Mouse (Mus musculus): Measurements from ENCODE around the gene Zfp423. TPM values are rescaled to one million over a fixed set of nuclear protein-coding genes. Genes with fewer than 3 reads are reported as not detected.

The Zfp423 gene
- total RNA-seq, 2 experiments from 2014 or later = 0.18 TPM; not detected in 1

GRCm38 (mm10) chr8:87753636-87754035 lies 205.8 kb downstream of the Zfp423 start:
- no peak for ATAC-seq (ENCODE audit: poor library complexity, severe bottlenecking)

GRCm38 (mm10) chr8:87753148-87753547 lies 206.2 kb downstream of the Zfp423 start:
- no peak for ATAC-seq (ENCODE audit: poor library complexity, severe bottlenecking)

- no peak for ATAC-seq (ENCODE audit: poor library complexity, severe bottlenecking)
These were observed 206.7 kb downstream of the Zfp423 start for GRCm38 (mm10) chr8:87752710-87753109.

GRCm38 (mm10) chr8:87747582-87747981 lies 211.8 kb downstream of the Zfp423 start:
- ATAC-seq (ENCODE audit: poor library complexity, severe bottlenecking) = no peak

- no peak for ATAC-seq (ENCODE audit: poor library complexity, severe bottlenecking)
These were observed 212.3 kb downstream of the Zfp423 start for GRCm38 (mm10) chr8:87747142-87747541.

GRCm38 (mm10) chr8:87746072-87746471 lies 213.3 kb downstream of the Zfp423 start:
- ATAC-seq (ENCODE audit: poor library complexity, severe bottlenecking) = no peak

- no peak for ATAC-seq (ENCODE audit: poor library complexity, severe bottlenecking)
These were observed 214.2 kb downstream of the Zfp423 start for GRCm38 (mm10) chr8:87745125-87745698.

GRCm38 (mm10) chr8:87744556-87744955 lies 214.8 kb downstream of the Zfp423 start:
- ATAC-seq (ENCODE audit: poor library complexity, severe bottlenecking) = no peak

GRCm38 (mm10) chr8:87742016-87742415 lies 217.4 kb downstream of the Zfp423 start:
- ATAC-seq (ENCODE audit: poor library complexity, severe bottlenecking) = no peak

- no peak for ATAC-seq (ENCODE audit: poor library complexity, severe bottlenecking)
These were observed 218.4 kb downstream of the Zfp423 start for GRCm38 (mm10) chr8:87740946-87741530.

- ATAC-seq (ENCODE audit: poor library complexity, severe bottlenecking) = no peak
These were observed 221.5 kb downstream of the Zfp423 start for GRCm38 (mm10) chr8:87737900-87738299.

- ATAC-seq (ENCODE audit: poor library complexity, severe bottlenecking) = no peak
These were observed 224.5 kb downstream of the Zfp423 start for GRCm38 (mm10) chr8:87734902-87735301.

- no peak for ATAC-seq (ENCODE audit: poor library complexity, severe bottlenecking)
These were observed 224.9 kb downstream of the Zfp423 start for GRCm38 (mm10) chr8:87734496-87734895.

GRCm38 (mm10) chr8:87731062-87731461 lies 228.3 kb downstream of the Zfp423 start:
- ATAC-seq (ENCODE audit: poor library complexity, severe bottlenecking) = no peak

- ATAC-seq (ENCODE audit: poor library complexity, severe bottlenecking) = no peak
These were observed 236.4 kb downstream of the Zfp423 start for GRCm38 (mm10) chr8:87723015-87723414.

GRCm38 (mm10) chr8:87719137-87719815 lies 240.1 kb downstream of the Zfp423 start:
- no peak for ATAC-seq (ENCODE audit: poor library complexity, severe bottlenecking)

- ATAC-seq (ENCODE audit: poor library complexity, severe bottlenecking) = no peak
These were observed 241.9 kb downstream of the Zfp423 start for GRCm38 (mm10) chr8:87717445-87717844.

GRCm38 (mm10) chr8:87716726-87717248 lies 242.6 kb downstream of the Zfp423 start:
- no peak for ATAC-seq (ENCODE audit: poor library complexity, severe bottlenecking)

GRCm38 (mm10) chr8:87715731-87716682 lies 243.4 kb downstream of the Zfp423 start:
- ATAC-seq (ENCODE audit: poor library complexity, severe bottlenecking) = no peak; the same call in 1 of the 2 replicates

GRCm38 (mm10) chr8:87713946-87714345 lies 245.4 kb downstream of the Zfp423 start:
- no peak for ATAC-seq (ENCODE audit: poor library complexity, severe bottlenecking)

GRCm38 (mm10) chr8:87711955-87712354 lies 247.4 kb downstream of the Zfp423 start:
- no peak for ATAC-seq (ENCODE audit: poor library complexity, severe bottlenecking)

Data from megakaryocyte, adult 5-6 weeks (primary cell).